Mouse (Mus musculus): ENCODE results near the gene Mageb4.
"Not testable (repeated sequence)": the region's sequence is repeated elsewhere in the genome, so short reads cannot be mapped to it uniquely, and the experiment has no call there.

Gene Mageb4

DNA sequence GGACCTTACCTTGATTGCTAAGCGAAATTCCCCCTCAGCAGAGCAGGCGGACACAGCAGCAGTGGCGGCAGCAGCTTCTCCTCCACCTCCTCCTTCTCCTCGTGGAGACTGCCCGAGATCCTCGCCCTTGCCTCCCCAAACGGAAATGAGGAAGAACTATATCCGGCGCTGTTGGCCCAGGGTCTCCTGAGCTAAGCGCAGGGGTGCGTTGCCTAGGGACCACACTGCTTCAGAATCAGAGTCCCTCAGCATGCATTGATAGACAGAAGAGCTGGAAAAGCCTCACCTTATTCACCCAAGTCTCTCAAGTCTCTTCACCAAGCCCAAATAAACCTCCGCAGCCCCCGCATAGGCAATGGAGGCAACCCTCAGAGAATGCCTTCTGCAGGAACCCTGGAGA is at the start of gene Mageb4:
Mageb4 (minus strand) TSS at position 101 of the 400 bp plus-strand sequence.
- not testable (repeated sequence) for DNase-seq (ENCODE audit: low spot score in 2 of 2)

DNA sequence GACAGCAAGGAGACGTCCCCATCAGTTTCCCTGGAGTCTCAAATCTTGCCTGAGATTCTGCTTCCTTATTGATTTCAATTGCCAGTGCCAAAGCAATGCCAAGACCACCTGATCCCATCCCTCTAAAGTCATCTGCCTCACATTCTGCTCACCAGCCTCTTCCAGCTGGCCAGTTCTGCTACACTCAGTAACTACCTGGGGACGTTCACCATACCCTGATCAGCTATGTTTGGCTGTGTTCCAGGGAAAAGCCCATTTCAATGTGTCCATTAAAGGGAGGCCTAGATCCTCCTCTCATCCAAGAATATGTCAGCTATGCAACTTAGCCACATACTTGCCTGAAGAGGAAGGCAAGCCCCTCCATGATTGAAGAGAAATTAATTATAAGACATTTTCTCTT is 20.3 kb downstream of the Mageb4 start:
- not testable (repeated sequence) for DNase-seq (ENCODE audit: low spot score in 2 of 2)

DNA sequence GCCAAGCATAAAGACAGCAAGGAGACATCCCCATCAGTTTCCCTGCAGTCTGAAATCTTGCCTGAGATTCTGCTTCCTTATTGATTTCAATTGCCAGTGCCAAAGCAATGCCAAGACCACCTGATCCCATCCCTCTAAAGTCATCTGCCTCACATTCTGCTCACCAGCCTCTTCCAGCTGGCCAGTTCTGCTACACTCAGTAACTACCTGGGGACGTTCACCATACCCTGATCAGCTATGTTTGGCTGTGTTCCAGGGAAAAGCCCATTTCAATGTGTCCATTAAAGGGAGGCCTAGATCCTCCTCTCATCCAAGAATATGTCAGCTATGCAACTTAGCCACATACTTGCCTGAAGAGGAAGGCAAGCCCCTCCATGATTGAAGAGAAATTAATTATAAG is 58.9 kb downstream of the Mageb4 start:
- not testable (repeated sequence) for DNase-seq (ENCODE audit: low spot score in 2 of 2)

DNA sequence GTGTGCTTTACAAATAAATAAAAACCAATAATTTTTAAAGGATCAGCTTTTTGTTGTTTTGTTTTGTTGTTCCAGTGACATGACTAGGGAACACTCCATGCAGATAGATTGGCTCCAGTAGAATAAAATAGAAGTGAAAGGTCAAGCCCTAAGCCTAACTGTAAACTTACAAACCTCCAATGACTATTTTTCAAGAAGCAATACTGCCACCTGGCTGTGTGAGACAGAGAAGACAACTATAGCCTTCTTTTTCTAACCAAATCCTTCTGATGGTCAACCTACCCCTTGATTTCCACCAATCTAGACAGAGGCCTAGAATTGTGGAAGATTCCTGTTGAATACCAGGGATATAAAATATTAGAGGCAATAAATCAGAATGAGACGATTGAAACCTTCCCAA is 67.6 kb downstream of the Mageb4 start:
- DNase-seq (ENCODE audit: low spot score in 2 of 2), result no peak
